Mouse (Mus musculus): ENCODE results near the gene Drd5. TPM values are rescaled to one million over a fixed set of nuclear protein-coding genes. Genes with fewer than 3 reads are reported as not detected.
A peak's percentile ranks its signal among the peaks of the same experiment; 100 is the strongest.

Drd5 gene
- polyA plus RNA-seq, 1 experiment from 2014 or later: 0.21 TPM

- 11% methylated on average over 18 of the region's 18 CpGs for WGBS
- ATAC-seq (ENCODE audit: low FRiP score, low TSS enrichment): peak; percentile 46; the same call in 1 of the 2 replicates
- Histone ChIP-seq H3K36me3 (ENCODE audit: control insufficient read depth, insufficient read depth, low read length) (no peaks in the 10 kb centered on the region), H3K27ac (replicated peaks; ENCODE audit: low read depth, low read length) (no peak overlapping the region), H3K4me2 (ENCODE audit: low read length) (peak overlapping the region; percentile 46), H3K27me3 (ENCODE audit: control insufficient read depth, insufficient read depth, low read length) (no peaks in the 10 kb centered on the region), H3K9me3 (ENCODE audit: control insufficient read depth, low read length) (no peaks in the 10 kb centered on the region), H3K9ac (replicated peaks; ENCODE audit: low read length) (no peak overlapping the region), H3K4me1 (ENCODE audit: control insufficient read depth, insufficient read depth, low read length) (peaks cover 9% of the 10 kb centered on the region), H3K4me3 (replicated peaks; ENCODE audit: low read depth, low read length) (no peak overlapping the region)
- DNase-seq: peak; percentile 50
Observed at GRCm38 (mm10) chr5:38366650-38367470, 47.7 kb downstream of the Drd5 start.

- Histone ChIP-seq H3K4me3 (replicated peaks; ENCODE audit: low read depth, low read length) (no peak overlapping the region), H3K9me3 (ENCODE audit: control insufficient read depth, low read length) (no peaks in the 10 kb centered on the region), H3K27ac (replicated peaks; ENCODE audit: low read depth, low read length) (no peak overlapping the region), H3K4me2 (ENCODE audit: low read length) (no peak overlapping the region), H3K27me3 (ENCODE audit: control insufficient read depth, insufficient read depth, low read length) (no peaks in the 10 kb centered on the region), H3K9ac (replicated peaks; ENCODE audit: low read length) (no peak overlapping the region), H3K4me1 (ENCODE audit: control insufficient read depth, insufficient read depth, low read length) (peaks cover 8% of the 10 kb centered on the region), H3K36me3 (ENCODE audit: control insufficient read depth, insufficient read depth, low read length) (no peaks in the 10 kb centered on the region)
- WGBS: 88% methylated on average over 1 of the region's 1 CpGs
- no peak for ATAC-seq (ENCODE audit: low FRiP score, low TSS enrichment)
- no peak for DNase-seq
Observed at GRCm38 (mm10) chr5:38371308-38371707, 52.1 kb downstream of the Drd5 start.

Other genes starting within 250 kb of the Drd5 start
- gene Nsg1, start 159.5 kb upstream of the Drd5 start, polyA plus RNA-seq (2014; fragmentation: Nextera tagmentation; extraction: Ambion mirVana): 280 and 671 TPM in 2 replicates
- 18.8 and 24.6 TPM in 2 replicates for gene Zbtb49, start 98.9 kb upstream of the Drd5 start, polyA plus RNA-seq (2014; fragmentation: Nextera tagmentation; extraction: Ambion mirVana)
- 37.7 and 41.9 TPM in 2 replicates for gene Lyar, start 98.9 kb upstream of the Drd5 start, polyA plus RNA-seq (2014; fragmentation: Nextera tagmentation; extraction: Ambion mirVana)
- 114 and 120 TPM in 2 replicates for gene Tmem128, start 59.2 kb upstream of the Drd5 start, polyA plus RNA-seq (2014; fragmentation: Nextera tagmentation; extraction: Ambion mirVana)
- gene Otop1, start 43.4 kb upstream of the Drd5 start, polyA plus RNA-seq (2014; fragmentation: Nextera tagmentation; extraction: Ambion mirVana): not detected in 2 replicates
- gene Slc2a9, start 183.8 kb downstream of the Drd5 start, polyA plus RNA-seq (2014; fragmentation: Nextera tagmentation; extraction: Ambion mirVana): 0.28 and 0.40 TPM in 2 replicates
- 186 and 194 TPM in 2 replicates for gene Wdr1, start 243.9 kb downstream of the Drd5 start, polyA plus RNA-seq (2014; fragmentation: Nextera tagmentation; extraction: Ambion mirVana)

Measured in midbrain, embryonic 14.5 days (tissue).